Mouse (Mus musculus) Patski (cell line): ENCODE data around the gene Gm6588. TPM values are rescaled to one million over a fixed set of nuclear protein-coding genes. Genes with fewer than 3 reads are reported as not detected.

ENCODE experiments used
- ATAC-seq: fragments of 100-300 bp; one replicate; pipeline ENCODE4 v1.8.0; 2021
- CTCF ChIA-PET: fragments of 350-600 bp; sonication (Branson Sonifier 250); formaldehyde crosslinking; loops from one replicate; lab custom pipeline; 2022; ENCODE audit warnings: inconsistent platforms; lab: Charles Lee
- POLR2A ChIA-PET: fragments of 350-600 bp; sonication (Branson Sonifier 250); formaldehyde crosslinking; loops from one replicate; lab custom pipeline; 2022; ENCODE audit warnings: antibody characterized with exemption, inconsistent platforms; lab: Charles Lee
- DNase-seq: peaks from one replicate; pipeline ENCODE4 v3.0.0-alpha.2; 2011; ENCODE audit warnings: low read depth, low spot score
- H3K27me3 ChIP-seq: fragments of 371-371 bp; one replicate; pipeline ENCODE4 v1.5.1; 2021
- CTCF ChIP-seq: fragments of 100-300 bp; IDR thresholded peaks from one replicate; pipeline ENCODE4 v1.5.1; 2021
- in situ Hi-C: fragments of 300-500 bp; cut with MboI; formaldehyde crosslinking; loops from 3 replicates; pipeline ENCODE4 v1.11.1; 2018; ENCODE audit warnings: low pct_unique_long_range_greater_than_20kb, mixed read lengths
- polyA plus RNA-seq: library from polyadenylated mRNA; unstranded; gene quantifications from one replicate; pipeline ENCODE4 v1.2.3, GENCODE M21; 2021

The Gm6588 gene
- polyA plus RNA-seq, 1 experiment from 2014 or later, result not detected

GRCm38 (mm10) chr5:112427283-112427682 lies 21.9 kb upstream of the Gm6588 start:
- in situ Hi-C loops, result loop anchor here (5.0 to 25.0 kb wide), 4 partner anchors 90 to 810 kb away; partner anchors contain the start of gene Tmem211
- POLR2A ChIA-PET, result no interaction called here
- peaks cover 62% of the 10 kb centered on the region for H3K27me3 ChIP-seq
- no peak for DNase-seq
- CTCF ChIA-PET, result interaction anchor here (0.9 kb wide), 1 partner anchor 30 kb away, joined by 3 read pairs; no protein-coding TSS in a partner anchor
- no peak for ATAC-seq
- peak; percentile 91 for TF ChIP-seq CTCF

- DNase-seq, result no peak
- TF ChIP-seq CTCF, result peak; percentile 84
- POLR2A ChIA-PET, result no interaction called here
- ATAC-seq, result no peak
- CTCF ChIA-PET, result interaction anchor here (0.9 to 1.4 kb wide), 2 partner anchors 188 to 218 kb away, joined by 3 to 4 read pairs; no protein-coding TSS in a partner anchor
- in situ Hi-C loops, result loop anchor here (5.0 to 25.0 kb wide), 4 partner anchors 92 to 808 kb away; partner anchors contain the start of gene Tmem211
- peaks cover 61% of the 10 kb centered on the region for H3K27me3 ChIP-seq
These were observed 20.3 kb upstream of the Gm6588 start for GRCm38 (mm10) chr5:112428944-112429343.

GRCm38 (mm10) chr5:112431120-112431775 lies 18.0 kb upstream of the Gm6588 start:
- CTCF ChIA-PET, result interaction anchor here (1.8 kb wide), 1 partner anchor 190 kb away, joined by 8 read pairs; no protein-coding TSS in a partner anchor
- no peak for DNase-seq
- no peak for ATAC-seq
- peaks cover 49% of the 10 kb centered on the region for H3K27me3 ChIP-seq
- POLR2A ChIA-PET, result no interaction called here
- TF ChIP-seq CTCF, result no peak
- in situ Hi-C loops, result loop anchor here (25.0 kb wide), 1 partner anchor 806 kb away; the partner anchor contains the start of gene Tmem211

GRCm38 (mm10) chr5:112432033-112432432 lies 17.2 kb upstream of the Gm6588 start:
- TF ChIP-seq CTCF, result no peak
- ChIA-PET CTCF (interaction anchor here (1.8 kb wide), 1 partner anchor 191 kb away, joined by 8 read pairs; no protein-coding TSS in a partner anchor), POLR2A (no interaction called here)
- peaks cover 46% of the 10 kb centered on the region for H3K27me3 ChIP-seq
- ATAC-seq (no peak), DNase-seq (no peak)
- in situ Hi-C loops, result loop anchor here (25.0 kb wide), 1 partner anchor 805 kb away; the partner anchor contains the start of gene Tmem211

- peak; percentile 46 for ATAC-seq
- in situ Hi-C loops, result loop anchor here (25.0 kb wide), 1 partner anchor 804 kb away; the partner anchor contains the start of gene Tmem211
- CTCF ChIA-PET, result interaction anchor here (1.9 to 2.1 kb wide), 2 partner anchors 9 to 192 kb away, joined by 5 to 6 read pairs; no protein-coding TSS in a partner anchor
- peak; percentile 93 for TF ChIP-seq CTCF
- POLR2A ChIA-PET, result no interaction called here
- H3K27me3 ChIP-seq, result peaks cover 48% of the 10 kb centered on the region
- DNase-seq, result no peak
These were observed 16.2 kb upstream of the Gm6588 start for GRCm38 (mm10) chr5:112433004-112433403.

- no peak for TF ChIP-seq CTCF
- ChIA-PET CTCF (no interaction called here), POLR2A (no interaction called here)
- ATAC-seq (no peak), DNase-seq (no peak)
- in situ Hi-C loops, result loop anchor here (25.0 kb wide), 1 partner anchor 799 kb away; the partner anchor contains the start of gene Tmem211
- peaks cover 42% of the 10 kb centered on the region for H3K27me3 ChIP-seq
These were observed 10.7 kb upstream of the Gm6588 start for GRCm38 (mm10) chr5:112438535-112438934.

GRCm38 (mm10) chr5:112453088-112453487 lies 3.9 kb downstream of the Gm6588 start:
- ChIA-PET CTCF (no interaction called here), POLR2A (no interaction called here)
- TF ChIP-seq CTCF, result no peak
- ATAC-seq (no peak), DNase-seq (no peak)
- in situ Hi-C loops, result no loop called here
- peaks cover 10% of the 10 kb centered on the region for H3K27me3 ChIP-seq

GRCm38 (mm10) chr5:112454966-112455555 lies 5.8 kb downstream of the Gm6588 start:
- peaks cover 20% of the 10 kb centered on the region for H3K27me3 ChIP-seq
- no peak for TF ChIP-seq CTCF
- ATAC-seq (no peak), DNase-seq (no peak)
- ChIA-PET POLR2A (no interaction called here), CTCF (no interaction called here)
- in situ Hi-C loops, result no loop called here

GRCm38 (mm10) chr5:112459903-112460302 lies 10.7 kb downstream of the Gm6588 start:
- in situ Hi-C loops, result no loop called here
- ATAC-seq (no peak), DNase-seq (no peak)
- POLR2A ChIA-PET, result no interaction called here
- no peak for TF ChIP-seq CTCF
- CTCF ChIA-PET, result no interaction called here
- peaks cover 50% of the 10 kb centered on the region for H3K27me3 ChIP-seq

- DNase-seq (no peak), ATAC-seq (no peak)
- ChIA-PET POLR2A (no interaction called here), CTCF (no interaction called here)
- in situ Hi-C loops, result no loop called here
- no peak for TF ChIP-seq CTCF
- H3K27me3 ChIP-seq, result peaks cover 36% of the 10 kb centered on the region
These were observed 17.1 kb downstream of the Gm6588 start for GRCm38 (mm10) chr5:112466331-112466730.
